Mouse (Mus musculus) forebrain, embryonic 12.5 days (tissue): Measurements from ENCODE around the gene Tekt4. TPM values are rescaled to one million over a fixed set of nuclear protein-coding genes. Genes with fewer than 3 reads are reported as not detected.

Experiments
- polyA plus RNA-seq: library from polyadenylated mRNA; unstranded; fragments of >200 nt; fragmentation: Nextera tagmentation; extraction: Ambion mirVana; gene quantifications from 2 replicates; pipeline ENCODE4 v1.2.1, GENCODE M21; 2016

The Tekt4 gene
- polyA plus RNA-seq, 1 experiment from 2014 or later = 0.31 TPM

Other genes starting within 250 kb of the Tekt4 start
- gene Gnptg, start 214.5 kb upstream of the Tekt4 start, polyA plus RNA-seq = 60.1 and 64.4 TPM in 2 replicates
- 61.0 and 64.2 TPM in 2 replicates for gene Tsr3, start 214.4 kb upstream of the Tekt4 start, polyA plus RNA-seq
- gene Baiap3, start 198.3 kb upstream of the Tekt4 start, polyA plus RNA-seq = 2.9 and 3.8 TPM in 2 replicates
- gene Ube2i, start 180.0 kb upstream of the Tekt4 start, polyA plus RNA-seq = 849 and 866 TPM in 2 replicates
- not detected in 2 replicates for gene Prss34, start 156.2 kb upstream of the Tekt4 start, polyA plus RNA-seq
- not detected in 2 replicates for gene Prss28, start 146.0 kb upstream of the Tekt4 start, polyA plus RNA-seq
- gene Prss29, start 136.0 kb upstream of the Tekt4 start, polyA plus RNA-seq = not detected in 2 replicates
- not detected in 2 replicates for gene Tpsab1, start 109.1 kb upstream of the Tekt4 start, polyA plus RNA-seq
- not detected in 2 replicates for gene Tpsb2, start 88.3 kb upstream of the Tekt4 start, polyA plus RNA-seq
- gene Tpsg1, start 85.3 kb upstream of the Tekt4 start, polyA plus RNA-seq = 0.29 and 0.45 TPM in 2 replicates
- gene Cacna1h, start 20.8 kb upstream of the Tekt4 start, polyA plus RNA-seq = 7.8 and 7.9 TPM in 2 replicates
- gene Sstr5, start 42.7 kb downstream of the Tekt4 start, polyA plus RNA-seq = 0.10 TPM in 1 of 2 replicates, not detected in the other
- 10.3 and 15.1 TPM in 2 replicates for gene Sox8, start 116.1 kb downstream of the Tekt4 start, polyA plus RNA-seq
- 17.8 and 21.0 TPM in 2 replicates for gene Lmf1, start 124.5 kb downstream of the Tekt4 start, polyA plus RNA-seq